Mouse (Mus musculus) liver (tissue): ENCODE results near the gene Atp4b.
A peak's percentile ranks its signal among the peaks of the same experiment; 100 is the strongest.

Experiments used
- DNase-seq: peaks from one replicate; pipeline ENCODE4 v3.0.0-alpha.2; 2020; ENCODE audit warnings: mixed read lengths

The Atp4b gene

GRCm38 (mm10) chr8:13382536-13382935 is 14.1 kb downstream of the Atp4b start:
- DNase-seq, result no peak

GRCm38 (mm10) chr8:13381630-13382029 is 15.0 kb downstream of the Atp4b start:
- no peak for DNase-seq

GRCm38 (mm10) chr8:13373151-13373662 is 23.4 kb downstream of the Atp4b start:
- no peak for DNase-seq

GRCm38 (mm10) chr8:13361865-13362264 is 34.8 kb downstream of the Atp4b start:
- DNase-seq, result peak; percentile 50

GRCm38 (mm10) chr8:13360213-13360612 is 36.4 kb downstream of the Atp4b start:
- DNase-seq, result no peak

- no peak for DNase-seq
These were observed 39.9 kb downstream of the Atp4b start for GRCm38 (mm10) chr8:13356681-13357080.

- DNase-seq, result no peak
These were observed 40.4 kb downstream of the Atp4b start for GRCm38 (mm10) chr8:13356221-13356620.

- DNase-seq, result no peak
These were observed 42.7 kb downstream of the Atp4b start for GRCm38 (mm10) chr8:13353883-13354282.

- DNase-seq, result peak; percentile 56
These were observed 43.3 kb downstream of the Atp4b start for GRCm38 (mm10) chr8:13353155-13353833.

GRCm38 (mm10) chr8:13352601-13353000 is 44.0 kb downstream of the Atp4b start:
- DNase-seq, result no peak

GRCm38 (mm10) chr8:13351593-13351992 is 45.0 kb downstream of the Atp4b start:
- no peak for DNase-seq

- no peak for DNase-seq
These were observed 46.6 kb downstream of the Atp4b start for GRCm38 (mm10) chr8:13350052-13350451.

GRCm38 (mm10) chr8:13343134-13343533 is 53.5 kb downstream of the Atp4b start:
- DNase-seq, result no peak

- DNase-seq, result no peak
These were observed 54.3 kb downstream of the Atp4b start for GRCm38 (mm10) chr8:13342340-13342739.

GRCm38 (mm10) chr8:13340650-13341049 is 56.0 kb downstream of the Atp4b start:
- DNase-seq, result no peak

- no peak for DNase-seq
These were observed 57.0 kb downstream of the Atp4b start for GRCm38 (mm10) chr8:13339646-13339990.

GRCm38 (mm10) chr8:13338901-13339645 is 57.6 kb downstream of the Atp4b start:
- DNase-seq, result peak; percentile 47

GRCm38 (mm10) chr8:13338255-13338860 is 58.3 kb downstream of the Atp4b start, which contains the start of gene Tfdp1:
Gene Tfdp1, plus strand, starts transcription at chr8:13338751.
- peak; percentile 92 for DNase-seq

GRCm38 (mm10) chr8:13337678-13338077 is 58.9 kb downstream of the Atp4b start:
- no peak for DNase-seq

- DNase-seq, result peak; percentile 36
These were observed 59.4 kb downstream of the Atp4b start for GRCm38 (mm10) chr8:13337245-13337644.
